Mouse (Mus musculus) forebrain, embryonic 10.5 days (tissue): ENCODE data around the gene Elf3. TPM values are rescaled to one million over a fixed set of nuclear protein-coding genes. Genes with fewer than 3 reads are reported as not detected.
A peak's percentile ranks its signal among the peaks of the same experiment; 100 is the strongest.

Source experiments
- DNase-seq: peaks from one replicate; pipeline ENCODE4 v3.0.0-alpha.2; 2017; ENCODE audit warnings: low spot score; ENCODE audit errors: extremely low spot score
- H3K27ac ChIP-seq: fragments of 300-500 bp; sonication (generic); 2 replicates; pipeline ENCODE4 v1.5.1; 2016; ENCODE audit warnings: mild to moderate bottlenecking
- H3K27me3 ChIP-seq: fragments of 300-500 bp; sonication (generic); 2 replicates; pipeline ENCODE4 v1.6.1; 2016; ENCODE audit warnings: mild to moderate bottlenecking; ENCODE audit not compliant: poor library complexity, severe bottlenecking
- H3K36me3 ChIP-seq: fragments of 300-500 bp; sonication (generic); replicated peaks from 2 replicates; pipeline ENCODE4 v1.6.1; 2016; ENCODE audit warnings: mild to moderate bottlenecking, moderate library complexity
- H3K4me1 ChIP-seq: fragments of 300-500 bp; sonication (generic); 2 replicates; pipeline ENCODE4 v1.6.1; 2016
- H3K4me3 ChIP-seq: fragments of 300-500 bp; sonication (generic); 2 replicates; pipeline ENCODE4 v1.5.1; 2016; ENCODE audit warnings: mild to moderate bottlenecking, moderate library complexity
- H3K9me3 ChIP-seq: fragments of 300-500 bp; sonication (generic); 2 replicates; pipeline ENCODE4 v1.6.1; 2016; ENCODE audit warnings: mild to moderate bottlenecking, moderate library complexity
- WGBS: fragments of 180-500 bp; shearing (Covaris S2); methylation state at CpG from one replicate; pipeline ENCODE4 v1.1.7; 2016; 5-methylcytosine and 5-hydroxymethylcytosine counted together
- polyA plus RNA-seq: library from polyadenylated mRNA; unstranded; fragments of >200 nt; fragmentation: Nextera tagmentation; extraction: Ambion mirVana; gene quantifications from 2 replicates; pipeline ENCODE4 v1.2.1, GENCODE M21; 2016

The Elf3 gene
- polyA plus RNA-seq: 3.3 and 4.0 TPM in 2 replicates

DNA sequence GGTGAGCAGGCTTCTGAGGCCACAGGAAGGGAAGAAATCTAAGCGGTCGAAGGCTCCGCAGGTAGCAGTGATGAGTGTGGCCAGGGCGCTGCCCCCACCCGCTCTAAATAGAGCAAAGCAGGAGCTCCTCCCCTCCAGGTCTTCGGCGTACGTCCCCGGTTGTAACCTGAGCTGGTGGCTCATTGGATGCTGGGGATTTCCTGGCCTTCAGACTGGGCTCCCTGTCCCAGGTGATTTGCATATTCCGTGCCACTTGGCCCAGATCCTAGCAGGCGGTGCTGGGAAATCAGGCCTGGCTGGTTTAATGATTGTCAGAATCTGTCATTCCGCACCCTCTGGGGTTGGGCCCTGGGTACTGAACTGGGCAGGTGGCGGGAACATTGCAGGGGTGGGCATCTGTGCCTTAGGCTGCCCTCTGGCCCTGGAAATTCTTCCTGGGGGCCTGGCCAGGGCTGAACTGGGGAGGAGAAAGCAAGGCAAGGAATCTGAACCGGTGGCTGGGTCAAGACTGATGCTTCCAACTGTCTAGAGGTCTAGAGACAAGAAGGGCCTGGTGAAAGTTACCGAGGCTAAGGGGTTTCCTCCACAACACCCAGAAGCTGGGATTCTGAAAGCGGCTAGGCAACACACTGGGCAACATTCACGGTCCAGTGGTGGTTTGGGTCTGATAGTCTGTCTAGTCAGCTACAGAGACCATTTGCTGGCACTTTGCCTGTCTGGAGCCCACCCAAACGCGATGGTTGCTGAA lies at the start of gene Elf3:
Elf3 (minus strand) TSS at position 189 of the 748 bp plus-strand sequence.
- peak within 1 kb of the TSS; percentile 77 for H3K27ac ChIP-seq
- H3K36me3 ChIP-seq: peaks cover 24% of the 10 kb centered on the region
- H3K9me3 ChIP-seq: no peaks in the 10 kb centered on the region
- WGBS: 3% methylated on average over 19 of the region's 19 CpGs
- peak; percentile 58 for DNase-seq
- peaks cover 23% of the 10 kb centered on the region for H3K27me3 ChIP-seq
- peaks cover 22% of the 10 kb centered on the region for H3K4me1 ChIP-seq
- peak within 1 kb of the TSS; percentile 43 for H3K4me3 ChIP-seq

GRCm38 (mm10) chr1:135290908-135291307 lies 32.5 kb upstream of the Elf3 start:
- no peak for DNase-seq
- 88% methylated on average over 5 of the region's 5 CpGs for WGBS
- Histone ChIP-seq H3K27ac (no peak overlapping the region), H3K27me3 (no peaks in the 10 kb centered on the region), H3K4me3 (no peak overlapping the region), H3K4me1 (no peaks in the 10 kb centered on the region), H3K9me3 (no peaks in the 10 kb centered on the region), H3K36me3 (peaks cover 37% of the 10 kb centered on the region)

GRCm38 (mm10) chr1:135286311-135286710 lies 27.9 kb upstream of the Elf3 start:
- DNase-seq: no peak
- no peak overlapping the region for H3K4me3 ChIP-seq
- H3K27me3 ChIP-seq: no peaks in the 10 kb centered on the region
- 88% methylated on average over 2 of the region's 2 CpGs for WGBS
- peaks cover 6% of the 10 kb centered on the region for H3K36me3 ChIP-seq
- H3K27ac ChIP-seq: no peak overlapping the region
- H3K9me3 ChIP-seq: no peaks in the 10 kb centered on the region
- H3K4me1 ChIP-seq: peaks cover 28% of the 10 kb centered on the region

DNA sequence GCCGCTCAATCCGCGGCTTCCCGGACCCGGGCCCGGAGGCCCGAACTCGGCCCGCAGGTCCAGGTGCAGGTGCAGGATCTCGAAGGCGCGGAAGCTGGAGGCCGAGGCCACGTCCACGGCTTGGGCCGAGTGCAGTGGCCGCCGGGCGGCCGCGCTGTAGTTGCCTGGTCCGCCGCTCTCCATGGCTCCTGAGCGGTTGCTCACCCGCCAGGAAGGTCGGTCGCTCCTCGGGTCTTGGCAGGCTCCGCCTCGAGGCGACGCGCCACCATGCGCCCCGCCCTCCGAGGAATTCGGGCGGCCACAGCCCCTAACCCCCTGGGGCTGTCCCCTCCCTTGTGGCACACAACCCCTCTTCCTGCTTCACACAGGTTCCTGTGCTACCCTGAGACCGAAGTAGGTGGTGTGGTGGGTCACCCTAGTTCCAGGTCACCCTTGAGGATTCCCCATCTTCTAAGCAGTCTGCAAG lies 25.5 kb upstream of the Elf3 start, which contains the start of gene Rnpep:
Rnpep (minus strand) TSS at position 259 of the 466 bp plus-strand sequence.
- no peaks in the 10 kb centered on the region for H3K27me3 ChIP-seq
- H3K9me3 ChIP-seq: no peaks in the 10 kb centered on the region
- peak; percentile 82 for DNase-seq
- under 1% methylated on average over 39 of the region's 39 CpGs for WGBS
- peak within 1 kb of the TSS; percentile 95 for H3K27ac ChIP-seq
- peak within 1 kb of the TSS; percentile 88 for H3K4me3 ChIP-seq
- peaks cover 28% of the 10 kb centered on the region for H3K4me1 ChIP-seq
- H3K36me3 ChIP-seq: peaks cover 23% of the 10 kb centered on the region

DNA sequence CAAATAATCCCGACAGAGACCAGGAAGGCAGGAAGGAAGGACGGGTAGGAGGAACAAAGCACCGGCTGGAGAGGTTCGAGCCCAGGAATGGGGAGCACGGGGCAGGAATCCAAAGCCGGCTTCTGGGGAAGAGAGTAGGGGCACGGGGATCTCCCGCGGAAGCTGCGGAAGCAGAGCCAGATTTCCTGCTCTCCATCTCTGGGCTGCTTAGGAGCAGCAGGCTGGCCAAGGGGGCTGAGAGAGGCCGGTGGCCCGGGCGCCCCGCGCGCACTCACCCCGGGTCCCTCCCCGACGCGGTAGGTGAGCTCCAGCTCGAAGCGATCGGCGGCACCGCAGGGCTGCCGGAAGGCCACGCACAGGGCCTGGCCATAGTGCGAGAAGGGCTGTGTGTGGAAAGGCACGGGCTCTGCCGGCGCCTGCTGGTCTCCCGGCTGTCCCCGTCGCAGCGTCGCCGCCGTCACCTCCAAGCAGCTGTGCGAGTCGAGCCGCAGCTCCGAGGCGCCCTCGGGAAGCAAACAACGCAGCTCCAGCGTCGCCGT lies 25.0 kb upstream of the Elf3 start:
- H3K36me3 ChIP-seq: peaks cover 28% of the 10 kb centered on the region
- H3K27ac ChIP-seq: peak overlapping the region; percentile 95
- under 1% methylated on average over 48 of the region's 48 CpGs for WGBS
- no peaks in the 10 kb centered on the region for H3K27me3 ChIP-seq
- H3K4me3 ChIP-seq: peak overlapping the region; percentile 88
- peaks cover 28% of the 10 kb centered on the region for H3K4me1 ChIP-seq
- no peaks in the 10 kb centered on the region for H3K9me3 ChIP-seq
- DNase-seq: no peak

DNA sequence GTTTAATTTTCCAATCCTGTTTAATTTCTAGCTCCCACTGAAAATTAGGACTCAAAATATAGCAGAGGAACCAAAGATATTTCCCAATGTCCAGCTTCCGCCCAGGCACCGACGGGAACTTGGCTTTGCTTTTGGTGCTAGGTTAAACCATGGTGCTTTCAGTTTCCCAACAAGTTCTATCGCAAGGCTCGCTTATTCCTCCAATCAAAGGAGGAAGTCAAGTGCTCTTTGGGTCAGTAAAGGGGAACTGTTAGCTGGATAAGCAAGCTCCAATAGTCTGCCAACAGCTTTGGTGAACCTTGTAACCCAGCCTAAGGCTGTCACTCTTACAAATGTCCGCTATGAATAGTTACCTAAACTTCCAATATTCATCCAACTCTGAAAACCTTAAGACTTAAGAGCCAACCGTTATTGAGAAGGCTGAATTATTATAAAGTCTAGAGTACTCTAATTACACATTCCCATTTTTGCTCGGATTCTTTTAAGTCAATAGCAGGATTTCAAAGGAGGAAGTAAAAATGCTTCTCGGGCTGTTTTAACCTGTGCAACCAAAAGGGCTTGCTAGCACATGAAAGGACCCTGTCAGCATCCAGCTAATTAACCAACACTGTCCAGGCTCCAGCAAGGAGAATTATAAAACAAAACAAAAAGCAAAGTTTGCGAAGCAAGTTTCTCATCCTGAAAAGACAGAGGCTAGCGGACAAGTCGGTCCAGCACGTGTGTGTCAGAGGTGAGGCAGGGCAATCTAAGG lies 24.3 kb upstream of the Elf3 start:
- H3K4me3 ChIP-seq: peak overlapping the region; percentile 88
- H3K36me3 ChIP-seq: peaks cover 35% of the 10 kb centered on the region
- 40% methylated on average over 13 of the region's 13 CpGs for WGBS
- H3K9me3 ChIP-seq: no peaks in the 10 kb centered on the region
- H3K27ac ChIP-seq: peak overlapping the region; percentile 95
- peaks cover 28% of the 10 kb centered on the region for H3K4me1 ChIP-seq
- H3K27me3 ChIP-seq: no peaks in the 10 kb centered on the region
- DNase-seq: no peak

DNA sequence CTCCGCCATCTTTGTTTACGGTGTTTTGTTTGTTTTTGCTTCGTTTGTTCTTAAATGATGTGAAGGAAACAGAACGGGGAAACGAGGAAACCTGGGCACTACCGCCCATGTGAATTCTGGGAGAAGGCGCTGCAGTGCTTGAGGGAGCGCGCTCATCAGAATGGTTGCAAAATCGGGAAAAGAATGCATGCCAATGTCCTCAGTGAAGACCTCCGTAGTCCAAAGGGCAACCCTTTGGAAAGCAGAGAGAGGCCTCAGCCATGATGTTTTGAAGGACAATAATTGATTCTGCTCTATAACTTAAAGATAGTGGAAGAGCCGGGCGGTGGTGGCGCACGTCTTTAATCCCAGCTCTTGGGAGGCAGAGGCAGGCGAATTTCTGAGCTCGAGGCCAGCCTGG lies 23.5 kb upstream of the Elf3 start:
- no peak for DNase-seq
- no peaks in the 10 kb centered on the region for H3K27me3 ChIP-seq
- H3K27ac ChIP-seq: no peak overlapping the region
- H3K9me3 ChIP-seq: no peaks in the 10 kb centered on the region
- peaks cover 43% of the 10 kb centered on the region for H3K36me3 ChIP-seq
- H3K4me1 ChIP-seq: peaks cover 28% of the 10 kb centered on the region
- 97% methylated on average over 17 of the region's 17 CpGs for WGBS
- no peak overlapping the region for H3K4me3 ChIP-seq

GRCm38 (mm10) chr1:135280646-135281045 lies 22.3 kb upstream of the Elf3 start:
- no peak overlapping the region for H3K27ac ChIP-seq
- H3K9me3 ChIP-seq: no peaks in the 10 kb centered on the region
- DNase-seq: no peak
- peaks cover 54% of the 10 kb centered on the region for H3K36me3 ChIP-seq
- peaks cover 28% of the 10 kb centered on the region for H3K4me1 ChIP-seq
- WGBS: 87% methylated on average over 9 of the region's 9 CpGs
- no peaks in the 10 kb centered on the region for H3K27me3 ChIP-seq
- H3K4me3 ChIP-seq: no peak overlapping the region

DNA sequence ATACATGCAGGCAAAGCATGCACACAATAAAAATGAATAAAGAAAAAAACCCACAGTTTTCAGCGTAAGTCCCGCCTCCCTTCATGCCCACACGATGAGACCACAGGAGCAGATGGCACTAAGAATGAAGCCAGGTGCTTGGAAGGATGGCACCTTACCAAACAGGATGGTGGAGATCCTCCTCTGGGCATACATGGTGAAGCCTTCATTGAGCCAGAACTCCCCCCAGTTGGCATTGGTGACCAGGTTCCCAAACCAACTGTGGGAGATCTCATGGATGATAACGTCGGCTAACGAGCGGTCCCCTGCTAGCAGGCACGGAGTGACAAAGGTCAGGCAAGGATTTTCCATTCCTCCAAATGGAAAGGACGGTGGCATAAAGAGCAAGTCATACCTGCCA lies 13.0 kb upstream of the Elf3 start:
- Histone ChIP-seq H3K4me3 (no peak overlapping the region), H3K4me1 (no peaks in the 10 kb centered on the region), H3K36me3 (peaks cover 81% of the 10 kb centered on the region), H3K9me3 (no peaks in the 10 kb centered on the region), H3K27ac (no peak overlapping the region), H3K27me3 (no peaks in the 10 kb centered on the region)
- DNase-seq: no peak
- 90% methylated on average over 9 of the region's 9 CpGs for WGBS

- Histone ChIP-seq H3K4me1 (no peaks in the 10 kb centered on the region), H3K4me3 (no peak overlapping the region), H3K9me3 (no peaks in the 10 kb centered on the region), H3K36me3 (peaks cover 94% of the 10 kb centered on the region), H3K27ac (no peak overlapping the region), H3K27me3 (no peaks in the 10 kb centered on the region)
- DNase-seq: no peak
- WGBS: 91% methylated on average over 10 of the region's 10 CpGs
Measured at GRCm38 (mm10) chr1:135267663-135268446, 9.5 kb upstream of the Elf3 start.

GRCm38 (mm10) chr1:135265834-135266233 lies 7.5 kb upstream of the Elf3 start:
- Histone ChIP-seq H3K27me3 (no peaks in the 10 kb centered on the region), H3K27ac (no peak overlapping the region), H3K36me3 (peaks cover 91% of the 10 kb centered on the region), H3K4me1 (no peaks in the 10 kb centered on the region), H3K9me3 (no peaks in the 10 kb centered on the region), H3K4me3 (no peak overlapping the region)
- no peak for DNase-seq
- 85% methylated on average over 5 of the region's 5 CpGs for WGBS

DNA sequence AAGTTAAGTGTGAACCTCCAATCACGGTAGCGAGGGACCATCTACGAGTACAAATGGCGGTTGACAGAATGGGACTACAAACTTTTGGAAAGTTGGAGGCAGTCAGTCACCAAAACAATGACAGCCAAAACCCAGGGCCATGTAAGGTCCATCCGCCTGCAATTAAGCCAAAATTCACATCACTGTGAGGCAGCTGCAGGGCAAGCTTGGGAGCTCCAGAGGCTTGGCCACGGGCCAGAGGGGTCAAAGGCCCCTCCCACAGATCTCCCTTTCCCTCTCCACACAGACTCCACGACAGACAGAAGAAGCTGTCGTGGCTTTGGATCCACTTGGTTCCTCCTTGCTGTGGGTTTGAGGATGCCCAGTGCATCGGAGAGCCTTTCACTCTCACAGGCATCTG lies 4.9 kb upstream of the Elf3 start:
- H3K27ac ChIP-seq: no peak overlapping the region
- peaks cover 1% of the 10 kb centered on the region; the same call in 1 of the 2 replicates for H3K27me3 ChIP-seq
- DNase-seq: no peak
- WGBS: 92% methylated on average over 9 of the region's 9 CpGs
- H3K4me3 ChIP-seq: no peak overlapping the region
- H3K9me3 ChIP-seq: no peaks in the 10 kb centered on the region
- peaks cover 71% of the 10 kb centered on the region for H3K36me3 ChIP-seq
- H3K4me1 ChIP-seq: peaks cover 10% of the 10 kb centered on the region
